8 mouse cellular contexts compared by ENCODE assay signal in genomic region chr5:8422932-8423928, GRCm38 (mm10). TPM values are rescaled to one million over a fixed set of nuclear protein-coding genes. Genes with fewer than 3 reads are reported as not detected.
DNase-seq lines count a peak whose midpoint lies in the region; ATAC-seq and TF ChIP-seq lines count a peak whose summit lies in the region.

No protein-coding gene starts in this region.

- intact Hi-C loops in left cerebral cortex, postnatal 4 days (cut with DNase I) = loop anchor here (10.0 kb wide), 1 partner anchor 258 kb away; no protein-coding TSS in a partner anchor

- H3K4me2 ChIP-seq in intestine, postnatal 0 days (replicated peaks; ENCODE audit: low read depth) = peak overlapping the region; percentile 96
- peak overlapping the region; percentile 62 for H3K4me2 ChIP-seq in midbrain, embryonic 11.5 days

- peak; percentile 46; the same call in 1 of the 2 replicates for ATAC-seq in erythroblast, adult 5-6 weeks (replicated peaks; ENCODE audit: low FRiP score, poor library complexity, severe bottlenecking)
- ATAC-seq in intestine, postnatal 0 days = no peak
- ATAC-seq in midbrain, embryonic 11.5 days (ENCODE audit: low FRiP score) = no peak

- peak; percentile 41 for DNase-seq in kidney, adult 2 months
- DNase-seq in kidney, postnatal 25 days = no peak
- peak; percentile 30 for DNase-seq in MN1 (ENCODE audit: low spot score)
- peak; percentile 93 for DNase-seq in midbrain, embryonic 11.5 days (ENCODE audit: low spot score, missing footprints)
- DNase-seq in left cerebral cortex, postnatal 4 days = no peak
- no peak for DNase-seq in adrenal gland, adult 8-10 months

- peaks cover 3% of the 10 kb centered on the region; the same call in 1 of the 2 replicates for H3K4me1 ChIP-seq in kidney, adult 2 months (ENCODE audit: control insufficient read depth, insufficient read depth, low read length)
- peaks cover 9% of the 10 kb centered on the region; the same call in 1 of the 2 replicates for H3K4me1 ChIP-seq in intestine, postnatal 0 days (replicated peaks; ENCODE audit: control insufficient read depth, insufficient read depth, low read length)
- no peaks in the 10 kb centered on the region; the same call in 1 of the 2 replicates for H3K4me1 ChIP-seq in midbrain, embryonic 11.5 days (ENCODE audit: control insufficient read depth, insufficient read depth, low read length)

- WGBS in kidney, adult 2 months = under 1% methylated on average over 40 of the region's 40 CpGs
- 2% methylated on average over 40 of the region's 40 CpGs for WGBS in intestine, postnatal 0 days
- WGBS in midbrain, embryonic 11.5 days = 1% methylated on average over 40 of the region's 40 CpGs

- peak overlapping the region; percentile 14; the same call in 1 of the 2 replicates for H3K27ac ChIP-seq in kidney, adult 2 months (ENCODE audit: insufficient read depth, low read depth, low read length)
- peak overlapping the region; percentile 85; the same call in 1 of the 2 replicates for H3K27ac ChIP-seq in intestine, postnatal 0 days (ENCODE audit: low read depth, low read length)
- 0 out of 2 replicates have a peak overlapping the region, but pooled peaks have one; percentile 40 for H3K27ac ChIP-seq in midbrain, embryonic 11.5 days (ENCODE audit: low read depth, low read length)

- H3K9me3 ChIP-seq in intestine, postnatal 0 days (ENCODE audit: control insufficient read depth) = no peaks in the 10 kb centered on the region
- no peaks in the 10 kb centered on the region for H3K9me3 ChIP-seq in midbrain, embryonic 11.5 days (ENCODE audit: control insufficient read depth, low read length)

- no peak for TF ChIP-seq CTCF in kidney, adult 2 months (conservative IDR thresholded peaks at IDR 0.05; ENCODE audit: insufficient read depth, insufficient read length, low read depth, low read length)
- TF ChIP-seq CTCF in intestine, postnatal 0 days (IDR thresholded peaks at IDR 0.05; ENCODE audit: low read depth) = peak; percentile 25; the same call in 1 of the 2 replicates

- H3K36me3 ChIP-seq in kidney, adult 2 months (ENCODE audit: control insufficient read depth, insufficient read depth, low read length) = no peaks in the 10 kb centered on the region
- peaks cover 5% of the 10 kb centered on the region; the same call in 1 of the 2 replicates for H3K36me3 ChIP-seq in intestine, postnatal 0 days (ENCODE audit: control insufficient read depth, insufficient read depth)
- H3K36me3 ChIP-seq in midbrain, embryonic 11.5 days (ENCODE audit: control insufficient read depth, insufficient read depth, low read length) = no peaks in the 10 kb centered on the region

- H3K4me3 ChIP-seq in kidney, adult 2 months (ENCODE audit: insufficient read depth, low read depth, low read length) = peak overlapping the region; percentile 72
- H3K4me3 ChIP-seq in intestine, postnatal 0 days (ENCODE audit: low read depth, low read length) = peak overlapping the region; percentile 83
- peak overlapping the region; percentile 77 for H3K4me3 ChIP-seq in midbrain, embryonic 11.5 days (ENCODE audit: low read depth, low read length)

- H3K9ac ChIP-seq in intestine, postnatal 0 days (ENCODE audit: low read depth, low read length) = peak overlapping the region; percentile 89
- peak overlapping the region; percentile 96 for H3K9ac ChIP-seq in midbrain, embryonic 11.5 days (ENCODE audit: low read length)

- TF ChIP-seq POLR2A in kidney, adult 2 months (IDR thresholded peaks at IDR 0.05; ENCODE audit: low read depth, low read length) = no peak

- H3K27me3 ChIP-seq in kidney, adult 2 months (replicated peaks; ENCODE audit: control insufficient read depth, insufficient read depth, low read length) = no peaks in the 10 kb centered on the region
- no peaks in the 10 kb centered on the region for H3K27me3 ChIP-seq in intestine, postnatal 0 days (replicated peaks; ENCODE audit: control insufficient read depth, insufficient read depth, low read length)
- H3K27me3 ChIP-seq in midbrain, embryonic 11.5 days (ENCODE audit: control insufficient read depth, insufficient read depth, low read length) = no peaks in the 10 kb centered on the region

RNA-seq across cellular contexts. Expression of gene Slc25a40, which starts 0.6 kb away (rescaled TPM):
- 2.0 and 2.2 TPM in 2 replicates for polyA plus RNA-seq in kidney, adult 2 months (2012; rRNA removed)
- total RNA-seq in erythroblast, adult 5-6 weeks (2015; ENCODE audit: low replicate concordance) = 6.7 and 11.7 TPM in 2 replicates
- total RNA-seq in erythroblast, adult 5-6 weeks (2017; ENCODE audit: low replicate concordance) = 5.7 and 12.5 TPM in 2 replicates
- 6.3 and 7.2 TPM in 2 replicates for polyA plus RNA-seq in intestine, postnatal 0 days (2015; fragmentation: Nextera tagmentation; extraction: Ambion mirVana)
- 7.9 and 10.3 TPM in 2 replicates for polyA plus RNA-seq in midbrain, embryonic 11.5 days (2014; fragmentation: Nextera tagmentation; extraction: Ambion mirVana)
- total RNA-seq in left cerebral cortex, postnatal 4 days (2021) = 10 to 100 TPM; 14.9 to 16.3 TPM
- total RNA-seq in adrenal gland, adult 8-10 months (2022) = 10 to 100 TPM; 12.5 to 26.7 (median 15.4) TPM

RNA-seq across cellular contexts. Expression of gene Dbf4, which starts 0.7 kb away (rescaled TPM):
- polyA plus RNA-seq in kidney, adult 2 months (2012; rRNA removed) = 0.72 and 1.1 TPM in 2 replicates
- 25.5 and 27.7 TPM in 2 replicates for total RNA-seq in erythroblast, adult 5-6 weeks (2015; ENCODE audit: low replicate concordance)
- 43.4 and 45.2 TPM in 2 replicates for total RNA-seq in erythroblast, adult 5-6 weeks (2017; ENCODE audit: low replicate concordance)
- polyA plus RNA-seq in intestine, postnatal 0 days (2015; fragmentation: Nextera tagmentation; extraction: Ambion mirVana) = 11.1 and 11.6 TPM in 2 replicates
- polyA plus RNA-seq in midbrain, embryonic 11.5 days (2014; fragmentation: Nextera tagmentation; extraction: Ambion mirVana) = 79.2 and 83.7 TPM in 2 replicates
- total RNA-seq in left cerebral cortex, postnatal 4 days (2021) = 10 to 100 TPM; 10.1 to 11.6 TPM
- total RNA-seq in adrenal gland, adult 8-10 months (2022) = 10 to 100 TPM in 2 of 4 experiments, 1 to 10 TPM in 2; 5.7 to 13.6 (median 8.5) TPM

RNA-seq across cellular contexts. Expression of gene Adam22, which starts 55.3 kb away (rescaled TPM):
- 1.3 and 1.5 TPM in 2 replicates for polyA plus RNA-seq in kidney, adult 2 months (2012; rRNA removed)
- total RNA-seq in erythroblast, adult 5-6 weeks (2015; ENCODE audit: low replicate concordance) = 1.2 and 4.6 TPM in 2 replicates
- total RNA-seq in erythroblast, adult 5-6 weeks (2017; ENCODE audit: low replicate concordance) = 0.51 and 0.70 TPM in 2 replicates
- 1.4 and 2.5 TPM in 2 replicates for polyA plus RNA-seq in intestine, postnatal 0 days (2015; fragmentation: Nextera tagmentation; extraction: Ambion mirVana)
- polyA plus RNA-seq in midbrain, embryonic 11.5 days (2014; fragmentation: Nextera tagmentation; extraction: Ambion mirVana) = 14.8 and 15.7 TPM in 2 replicates
- total RNA-seq in left cerebral cortex, postnatal 4 days (2021) = 100 to 1,000 TPM; 140 TPM
- 1 to 10 TPM; 4.8 to 9.6 (median 6.9) TPM for total RNA-seq in adrenal gland, adult 8-10 months (2022)

Comparison
In these comparisons a context has a peak if more than half of its experiments do, and no peak if none do; other contexts are left out.
1. DNase-seq: peak in kidney, adult 2 months (single experiment), MN1 (single experiment) and midbrain, embryonic 11.5 days (single experiment); none in kidney, postnatal 25 days (0 of 2), left cerebral cortex, postnatal 4 days (single experiment) and adrenal gland, adult 8-10 months (single experiment).
2. H3K27ac ChIP-seq: peak in every context shown above with its lines; median percentile 85 in intestine, postnatal 0 days; 40 in midbrain, embryonic 11.5 days; 14 in kidney, adult 2 months.
3. RNA of gene Adam22, which starts 55.3 kb away (total RNA-seq): 140 TPM in left cerebral cortex, postnatal 4 days; 4.8 to 9.6 TPM in adrenal gland, adult 8-10 months and 0.51 to 4.6 TPM in erythroblast, adult 5-6 weeks; every median in the first group is over 10 times any median in the second.
4. Peak in every context shown above with its lines, with median percentiles within 50 percentile points of each other: H3K4me3 ChIP-seq.